Mouse (Mus musculus): Measurements from ENCODE around the gene Ankmy2.

The Ankmy2 gene

GRCm38 (mm10) chr12:36146230-36147011 is 10.5 kb upstream of the Ankmy2 start:
- no peak for TF ChIP-seq GATA4 (IDR thresholded peaks at IDR 0.05; ENCODE audit: insufficient replicate concordance, low read length)

GRCm38 (mm10) chr12:36150265-36150664 is 6.6 kb upstream of the Ankmy2 start:
- no peak for TF ChIP-seq GATA4 (IDR thresholded peaks at IDR 0.05; ENCODE audit: insufficient replicate concordance, low read length)

- no peak for TF ChIP-seq GATA4 (IDR thresholded peaks at IDR 0.05; ENCODE audit: insufficient replicate concordance, low read length)
These were observed 6.2 kb upstream of the Ankmy2 start for GRCm38 (mm10) chr12:36150737-36151136.

GRCm38 (mm10) chr12:36155141-36155641 is 1.7 kb upstream of the Ankmy2 start:
- no peak; the same call in 1 of the 2 replicates for TF ChIP-seq GATA4 (IDR thresholded peaks at IDR 0.05; ENCODE audit: insufficient replicate concordance, low read length)

GRCm38 (mm10) chr12:36156101-36156636 is 745 bp upstream of the Ankmy2 start:
- no peak for TF ChIP-seq GATA4 (IDR thresholded peaks at IDR 0.05; ENCODE audit: insufficient replicate concordance, low read length)

- no peak for TF ChIP-seq GATA4 (IDR thresholded peaks at IDR 0.05; ENCODE audit: insufficient replicate concordance, low read length)
These were observed 357 bp downstream of the Ankmy2 start for GRCm38 (mm10) chr12:36157304-36157637.

- no peak for TF ChIP-seq GATA4 (IDR thresholded peaks at IDR 0.05; ENCODE audit: insufficient replicate concordance, low read length)
These were observed 859 bp downstream of the Ankmy2 start, which contains the start of gene Bzw2 for GRCm38 (mm10) chr12:36157638-36158308. TSS of gene Bzw2 (minus strand) at chr12:36158080.

GRCm38 (mm10) chr12:36164126-36164791 is 7.3 kb downstream of the Ankmy2 start:
- no peak; the same call in 1 of the 2 replicates for TF ChIP-seq GATA4 (IDR thresholded peaks at IDR 0.05; ENCODE audit: insufficient replicate concordance, low read length)

- TF ChIP-seq GATA4 (IDR thresholded peaks at IDR 0.05; ENCODE audit: insufficient replicate concordance, low read length), result no peak
These were observed 8.4 kb downstream of the Ankmy2 start for GRCm38 (mm10) chr12:36165299-36165698.

GRCm38 (mm10) chr12:36177227-36177626 is 20.3 kb downstream of the Ankmy2 start:
- TF ChIP-seq GATA4 (IDR thresholded peaks at IDR 0.05; ENCODE audit: insufficient replicate concordance, low read length), result no peak

- TF ChIP-seq GATA4 (IDR thresholded peaks at IDR 0.05; ENCODE audit: insufficient replicate concordance, low read length), result peak; percentile 64; the same call in 1 of the 2 replicates
These were observed 25.7 kb downstream of the Ankmy2 start for GRCm38 (mm10) chr12:36182570-36182969.

GRCm38 (mm10) chr12:36187081-36187480 is 30.2 kb downstream of the Ankmy2 start:
- no peak for TF ChIP-seq GATA4 (IDR thresholded peaks at IDR 0.05; ENCODE audit: insufficient replicate concordance, low read length)

GRCm38 (mm10) chr12:36189610-36190009 is 32.7 kb downstream of the Ankmy2 start:
- no peak for TF ChIP-seq GATA4 (IDR thresholded peaks at IDR 0.05; ENCODE audit: insufficient replicate concordance, low read length)

GRCm38 (mm10) chr12:36190343-36190742 is 33.4 kb downstream of the Ankmy2 start:
- TF ChIP-seq GATA4 (IDR thresholded peaks at IDR 0.05; ENCODE audit: insufficient replicate concordance, low read length), result no peak

GRCm38 (mm10) chr12:36194976-36195375 is 38.1 kb downstream of the Ankmy2 start:
- no peak for TF ChIP-seq GATA4 (IDR thresholded peaks at IDR 0.05; ENCODE audit: insufficient replicate concordance, low read length)
